Mouse (Mus musculus): ENCODE measurements at regions not wholly inside any gene's neighbourhood (a gene's known extent, or its start where the extent isn't known, plus 50 kb on each side); places are given as distances from the start of the nearest gene placed in this dataset.

- no peak for TF ChIP-seq CTCF (IDR thresholded peaks at IDR 0.05; ENCODE audit: borderline replicate concordance, insufficient read depth, low read length)
- no peak for TF ChIP-seq POLR2A (IDR thresholded peaks at IDR 0.05; ENCODE audit: low read depth, low read length)
Measured at GRCm38 (mm10) chr2:133669821-133670220, 117.9 kb downstream of the Bmp2 start.

Measured in embryonic fibroblast, embryonic 13.5 days (primary cell).